Mouse (Mus musculus): ENCODE data around the gene Dpf3. TPM values are rescaled to one million over a fixed set of nuclear protein-coding genes. Genes with fewer than 3 reads are reported as not detected.

The Dpf3 gene
- polyA plus RNA-seq, 1 experiment from 2014 or later, result 6.1 TPM

DNA sequence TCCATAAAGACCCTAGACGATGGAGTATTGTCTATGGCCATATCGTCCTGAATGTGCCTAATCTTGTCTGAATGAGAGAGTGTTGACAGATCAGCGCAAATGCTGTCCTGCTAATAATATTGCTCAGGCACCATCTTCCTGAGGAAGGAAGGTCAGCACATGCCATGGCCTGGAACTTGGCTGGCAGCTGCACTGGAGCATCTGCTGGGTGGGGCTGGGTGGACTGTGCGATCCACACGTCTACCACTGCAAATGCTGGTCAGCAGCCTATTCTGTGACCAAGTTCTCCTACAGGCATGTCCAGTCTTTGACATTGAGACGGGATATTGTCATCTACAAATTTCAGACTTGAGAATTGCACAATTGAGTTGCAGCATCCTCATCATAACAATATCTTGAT, 257.8 kb downstream of the Dpf3 start:
- DNase-seq (ENCODE audit: low spot score) (peak; percentile 20), ATAC-seq (ENCODE audit: low read depth) (no peak)
- H3K9me3 ChIP-seq (ENCODE audit: control insufficient read depth, low read length), result peaks cover 5% of the 10 kb centered on the region; the same call in 1 of the 2 replicates
- H3K4me3 ChIP-seq (ENCODE audit: low read depth, low read length), result no peak overlapping the region
- WGBS, result 81% methylated on average over 6 of the region's 6 CpGs
- no peak overlapping the region for H3K27ac ChIP-seq (replicated peaks; ENCODE audit: low read depth, low read length)
- no peaks in the 10 kb centered on the region for H3K36me3 ChIP-seq (ENCODE audit: control insufficient read depth, insufficient read depth, low read length)
- H3K27me3 ChIP-seq (replicated peaks; ENCODE audit: control insufficient read depth, insufficient read depth, low read length), result no peaks in the 10 kb centered on the region
- H3K4me2 ChIP-seq (ENCODE audit: low read depth, low read length), result no peak overlapping the region
- no peak overlapping the region for H3K9ac ChIP-seq (ENCODE audit: low read depth, low read length)
- no peaks in the 10 kb centered on the region; the same call in 1 of the 2 replicates for H3K4me1 ChIP-seq (ENCODE audit: control insufficient read depth, insufficient read depth, low read length)

DNA sequence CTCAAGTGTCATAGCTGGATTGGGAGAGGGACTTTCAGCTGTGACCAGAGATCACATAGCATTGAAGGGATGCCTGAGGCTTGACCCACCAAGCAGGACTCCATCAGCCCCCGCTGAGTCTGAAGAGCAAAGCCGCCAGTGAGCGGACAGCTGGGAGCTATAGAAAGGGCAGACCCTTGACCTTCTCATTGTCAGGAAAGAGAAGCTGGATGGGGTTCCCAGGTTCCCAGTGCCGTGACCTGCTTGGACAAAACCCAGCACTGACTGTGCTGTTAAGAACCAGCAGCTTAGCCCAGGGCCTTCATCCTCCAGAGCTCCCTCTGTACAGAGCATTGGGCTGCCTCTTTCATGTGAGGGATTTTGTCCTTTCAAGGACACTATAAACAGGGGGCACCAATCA, 260.5 kb downstream of the Dpf3 start:
- no peak overlapping the region for H3K27ac ChIP-seq (replicated peaks; ENCODE audit: low read depth, low read length)
- ATAC-seq (ENCODE audit: low read depth) (no peak), DNase-seq (ENCODE audit: low spot score) (no peak)
- WGBS, result 54% methylated on average over 4 of the region's 4 CpGs
- no peaks in the 10 kb centered on the region for H3K36me3 ChIP-seq (ENCODE audit: control insufficient read depth, insufficient read depth, low read length)
- no peak overlapping the region for H3K4me3 ChIP-seq (ENCODE audit: low read depth, low read length)
- H3K9ac ChIP-seq (ENCODE audit: low read depth, low read length), result no peak overlapping the region
- no peaks in the 10 kb centered on the region for H3K27me3 ChIP-seq (replicated peaks; ENCODE audit: control insufficient read depth, insufficient read depth, low read length)
- H3K4me2 ChIP-seq (ENCODE audit: low read depth, low read length), result no peak overlapping the region
- H3K4me1 ChIP-seq (ENCODE audit: control insufficient read depth, insufficient read depth, low read length), result no peaks in the 10 kb centered on the region
- H3K9me3 ChIP-seq (ENCODE audit: control insufficient read depth, low read length), result peaks cover 5% of the 10 kb centered on the region; the same call in 1 of the 2 replicates

DNA sequence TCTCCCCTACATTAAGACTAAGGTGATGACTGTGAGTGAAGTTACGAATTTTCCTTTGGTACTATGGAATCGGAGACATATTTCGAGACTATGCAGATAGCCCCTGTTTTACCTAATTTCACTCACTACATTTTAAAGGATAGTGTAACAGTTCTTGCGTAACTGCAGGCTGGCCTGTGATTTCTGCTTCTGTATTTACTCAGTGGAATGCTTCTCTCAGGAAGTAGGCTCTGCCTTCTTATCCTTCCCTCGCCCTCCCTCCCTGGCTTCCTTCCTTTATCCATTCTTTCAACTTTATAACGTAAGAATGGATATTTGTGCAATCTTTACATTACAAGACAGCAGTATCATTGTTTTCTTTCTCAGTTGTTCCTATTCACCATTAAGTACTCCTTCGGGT, 266.6 kb downstream of the Dpf3 start:
- Histone ChIP-seq H3K27ac (replicated peaks; ENCODE audit: low read depth, low read length) (no peak overlapping the region), H3K4me2 (ENCODE audit: low read depth, low read length) (no peak overlapping the region), H3K9ac (ENCODE audit: low read depth, low read length) (no peak overlapping the region), H3K9me3 (ENCODE audit: control insufficient read depth, low read length) (no peaks in the 10 kb centered on the region), H3K4me1 (ENCODE audit: control insufficient read depth, insufficient read depth, low read length) (no peaks in the 10 kb centered on the region), H3K4me3 (ENCODE audit: low read depth, low read length) (no peak overlapping the region), H3K27me3 (replicated peaks; ENCODE audit: control insufficient read depth, insufficient read depth, low read length) (no peaks in the 10 kb centered on the region), H3K36me3 (ENCODE audit: control insufficient read depth, insufficient read depth, low read length) (no peaks in the 10 kb centered on the region)
- DNase-seq (ENCODE audit: low spot score) (no peak), ATAC-seq (ENCODE audit: low read depth) (no peak)
- 67% methylated on average over 7 of the region's 7 CpGs for WGBS

DNA sequence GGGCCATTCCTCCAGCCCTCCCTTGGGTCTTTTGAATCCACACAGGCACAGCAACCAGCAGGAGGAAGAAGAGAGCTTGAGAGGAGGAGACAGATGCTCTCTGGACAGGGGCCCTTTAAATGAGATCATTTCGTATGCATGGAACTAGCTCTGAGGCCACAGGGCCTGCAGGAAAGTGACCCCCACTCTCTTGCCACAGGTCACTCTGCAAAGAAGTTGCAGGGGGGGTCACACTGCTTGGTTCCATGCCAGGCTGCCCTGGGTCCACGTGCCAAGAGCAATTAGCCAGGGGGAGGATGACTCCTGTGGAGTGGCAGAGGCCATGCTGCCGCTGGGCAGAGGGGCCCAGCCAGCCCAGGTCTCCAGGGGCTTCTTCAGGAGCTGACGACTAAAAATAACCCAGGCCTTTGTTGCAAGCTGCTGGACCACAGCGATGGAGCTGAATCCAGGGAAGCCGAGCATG, 273.6 kb downstream of the Dpf3 start:
- Histone ChIP-seq H3K27ac (replicated peaks; ENCODE audit: low read depth, low read length) (no peak overlapping the region), H3K4me3 (ENCODE audit: low read depth, low read length) (no peak overlapping the region), H3K36me3 (ENCODE audit: control insufficient read depth, insufficient read depth, low read length) (no peaks in the 10 kb centered on the region), H3K9me3 (ENCODE audit: control insufficient read depth, low read length) (no peaks in the 10 kb centered on the region), H3K4me1 (ENCODE audit: control insufficient read depth, insufficient read depth, low read length) (peaks cover 19% of the 10 kb centered on the region; the same call in 1 of the 2 replicates), H3K4me2 (ENCODE audit: low read depth, low read length) (no peak overlapping the region), H3K9ac (ENCODE audit: low read depth, low read length) (no peak overlapping the region), H3K27me3 (replicated peaks; ENCODE audit: control insufficient read depth, insufficient read depth, low read length) (no peaks in the 10 kb centered on the region)
- 21% methylated on average over 6 of the region's 6 CpGs for WGBS
- peak; percentile 39 for DNase-seq (ENCODE audit: low spot score)
- peak; percentile 71; the same call in 1 of the 2 replicates for ATAC-seq (ENCODE audit: low read depth)

DNA sequence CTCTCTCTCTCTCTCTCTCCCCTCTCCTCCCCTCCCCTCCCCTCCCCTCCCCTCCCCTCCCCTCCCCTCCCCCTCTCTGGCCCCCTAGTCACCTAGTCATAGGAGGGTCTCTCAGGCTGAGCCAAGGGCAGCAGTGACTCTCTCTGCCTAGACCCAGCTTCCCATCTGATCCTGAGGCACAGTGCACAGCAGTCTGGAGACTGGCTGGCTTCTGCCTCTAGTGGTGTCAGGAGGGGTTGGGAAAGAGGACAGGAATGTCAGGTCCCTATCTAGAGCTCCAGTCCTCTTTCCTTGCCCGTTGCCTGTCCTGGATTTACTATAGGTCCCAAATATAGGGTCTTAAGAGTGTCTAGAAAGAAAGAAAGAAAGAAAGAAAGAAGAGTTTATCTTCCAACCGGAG, 275.5 kb downstream of the Dpf3 start:
- Histone ChIP-seq H3K9me3 (ENCODE audit: control insufficient read depth, low read length) (no peaks in the 10 kb centered on the region), H3K4me2 (ENCODE audit: low read depth, low read length) (no peak overlapping the region), H3K27me3 (replicated peaks; ENCODE audit: control insufficient read depth, insufficient read depth, low read length) (no peaks in the 10 kb centered on the region), H3K36me3 (ENCODE audit: control insufficient read depth, insufficient read depth, low read length) (no peaks in the 10 kb centered on the region), H3K27ac (replicated peaks; ENCODE audit: low read depth, low read length) (no peak overlapping the region), H3K4me1 (ENCODE audit: control insufficient read depth, insufficient read depth, low read length) (peaks cover 19% of the 10 kb centered on the region; the same call in 1 of the 2 replicates), H3K4me3 (ENCODE audit: low read depth, low read length) (no peak overlapping the region), H3K9ac (ENCODE audit: low read depth, low read length) (no peak overlapping the region)
- 84% methylated on average over 2 of the region's 2 CpGs for WGBS
- no peak for ATAC-seq (ENCODE audit: low read depth)
- DNase-seq (ENCODE audit: low spot score), result no peak

DNA sequence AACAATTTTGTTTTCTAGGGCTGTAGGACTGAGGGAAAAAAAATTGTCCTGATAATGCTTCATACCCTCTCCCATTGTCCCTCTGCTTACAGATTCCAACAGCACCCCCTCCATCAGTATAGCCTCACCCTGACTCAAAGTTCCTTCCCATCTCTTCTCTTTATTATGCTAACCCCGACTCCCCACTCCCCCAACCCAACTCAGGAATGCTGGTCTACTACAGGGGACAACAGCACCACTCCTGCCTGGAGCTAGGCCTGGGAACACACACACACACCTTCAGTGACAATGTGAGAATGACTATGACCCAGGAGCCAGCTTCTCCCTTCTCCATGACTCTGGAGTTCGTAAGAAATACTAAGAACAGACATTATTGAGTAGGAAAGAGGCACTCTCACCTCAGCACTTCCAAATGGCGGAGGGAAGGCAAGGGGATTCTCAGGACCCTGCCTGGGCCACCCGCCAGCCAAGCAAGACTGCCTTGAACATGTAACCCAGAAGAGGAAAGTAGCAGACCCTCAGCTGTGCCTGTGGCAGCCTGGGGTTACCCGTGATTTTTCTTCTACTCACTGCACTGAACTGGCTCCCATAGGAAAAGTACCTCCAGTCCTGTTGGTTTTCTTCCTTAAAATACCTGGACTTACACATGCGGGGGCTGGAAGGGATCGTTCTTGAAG, 276.2 kb downstream of the Dpf3 start:
- Histone ChIP-seq H3K27ac (replicated peaks; ENCODE audit: low read depth, low read length) (no peak overlapping the region), H3K9ac (ENCODE audit: low read depth, low read length) (no peak overlapping the region), H3K4me3 (ENCODE audit: low read depth, low read length) (no peak overlapping the region), H3K4me2 (ENCODE audit: low read depth, low read length) (no peak overlapping the region), H3K36me3 (ENCODE audit: control insufficient read depth, insufficient read depth, low read length) (no peaks in the 10 kb centered on the region), H3K4me1 (ENCODE audit: control insufficient read depth, insufficient read depth, low read length) (peaks cover 19% of the 10 kb centered on the region; the same call in 1 of the 2 replicates), H3K9me3 (ENCODE audit: control insufficient read depth, low read length) (no peaks in the 10 kb centered on the region), H3K27me3 (replicated peaks; ENCODE audit: control insufficient read depth, insufficient read depth, low read length) (no peaks in the 10 kb centered on the region)
- WGBS, result 76% methylated on average over 7 of the region's 7 CpGs
- DNase-seq (ENCODE audit: low spot score), result no peak
- no peak for ATAC-seq (ENCODE audit: low read depth)

DNA sequence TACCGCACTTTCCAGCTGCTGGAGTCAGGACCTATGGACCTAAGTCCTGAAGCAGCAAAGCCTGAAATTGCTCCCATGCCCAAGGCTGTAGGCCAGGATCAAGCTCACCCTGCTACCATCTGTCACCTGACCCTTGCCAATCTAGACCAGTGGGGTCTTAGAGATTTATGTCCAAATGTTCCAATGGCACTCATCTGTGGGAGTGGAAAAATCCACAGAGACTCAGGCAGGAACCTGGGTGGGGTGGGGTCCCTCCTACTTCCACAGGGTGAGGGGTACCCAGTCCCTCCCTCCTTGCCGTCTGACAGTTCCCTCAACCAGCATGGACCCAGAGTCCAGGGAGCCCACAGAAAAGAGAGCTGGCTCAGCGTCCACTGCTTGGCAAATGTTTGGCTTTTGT, 276.8 kb downstream of the Dpf3 start:
- Histone ChIP-seq H3K4me1 (ENCODE audit: control insufficient read depth, insufficient read depth, low read length) (peaks cover 19% of the 10 kb centered on the region; the same call in 1 of the 2 replicates), H3K36me3 (ENCODE audit: control insufficient read depth, insufficient read depth, low read length) (no peaks in the 10 kb centered on the region), H3K9me3 (ENCODE audit: control insufficient read depth, low read length) (no peaks in the 10 kb centered on the region), H3K9ac (ENCODE audit: low read depth, low read length) (no peak overlapping the region), H3K27me3 (replicated peaks; ENCODE audit: control insufficient read depth, insufficient read depth, low read length) (no peaks in the 10 kb centered on the region), H3K27ac (replicated peaks; ENCODE audit: low read depth, low read length) (no peak overlapping the region), H3K4me2 (ENCODE audit: low read depth, low read length) (no peak overlapping the region), H3K4me3 (ENCODE audit: low read depth, low read length) (no peak overlapping the region)
- DNase-seq (ENCODE audit: low spot score), result no peak
- 73% methylated on average over 3 of the region's 3 CpGs for WGBS
- ATAC-seq (ENCODE audit: low read depth), result no peak

DNA sequence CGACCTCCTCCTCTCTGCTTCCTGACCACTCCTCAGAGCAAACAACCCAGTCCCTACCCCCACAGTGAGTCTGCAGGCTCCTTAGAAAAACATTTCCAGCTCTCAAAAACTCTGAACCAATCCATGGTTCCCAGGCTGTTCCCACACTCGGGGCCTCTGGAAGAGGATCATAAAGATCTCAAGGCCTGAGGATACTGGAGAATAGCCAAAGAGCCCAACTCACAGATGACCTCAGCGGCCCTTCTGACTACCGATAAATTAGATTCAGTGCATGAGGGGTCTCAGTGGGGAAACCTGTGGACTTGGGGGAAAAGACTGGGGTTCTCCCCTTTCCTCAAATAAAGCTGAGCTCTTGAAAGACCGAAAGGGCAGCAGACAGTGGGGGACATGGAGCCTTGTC, 277.2 kb downstream of the Dpf3 start:
- H3K4me2 ChIP-seq (ENCODE audit: low read depth, low read length), result no peak overlapping the region
- WGBS, result 48% methylated on average over 5 of the region's 5 CpGs
- ATAC-seq (ENCODE audit: low read depth) (no peak), DNase-seq (ENCODE audit: low spot score) (peak; percentile 23)
- no peak overlapping the region for H3K27ac ChIP-seq (replicated peaks; ENCODE audit: low read depth, low read length)
- no peak overlapping the region for H3K9ac ChIP-seq (ENCODE audit: low read depth, low read length)
- H3K9me3 ChIP-seq (ENCODE audit: control insufficient read depth, low read length), result no peaks in the 10 kb centered on the region
- H3K4me3 ChIP-seq (ENCODE audit: low read depth, low read length), result no peak overlapping the region
- no peaks in the 10 kb centered on the region for H3K36me3 ChIP-seq (ENCODE audit: control insufficient read depth, insufficient read depth, low read length)
- H3K27me3 ChIP-seq (replicated peaks; ENCODE audit: control insufficient read depth, insufficient read depth, low read length), result no peaks in the 10 kb centered on the region
- H3K4me1 ChIP-seq (ENCODE audit: control insufficient read depth, insufficient read depth, low read length), result peaks cover 19% of the 10 kb centered on the region; the same call in 1 of the 2 replicates

DNA sequence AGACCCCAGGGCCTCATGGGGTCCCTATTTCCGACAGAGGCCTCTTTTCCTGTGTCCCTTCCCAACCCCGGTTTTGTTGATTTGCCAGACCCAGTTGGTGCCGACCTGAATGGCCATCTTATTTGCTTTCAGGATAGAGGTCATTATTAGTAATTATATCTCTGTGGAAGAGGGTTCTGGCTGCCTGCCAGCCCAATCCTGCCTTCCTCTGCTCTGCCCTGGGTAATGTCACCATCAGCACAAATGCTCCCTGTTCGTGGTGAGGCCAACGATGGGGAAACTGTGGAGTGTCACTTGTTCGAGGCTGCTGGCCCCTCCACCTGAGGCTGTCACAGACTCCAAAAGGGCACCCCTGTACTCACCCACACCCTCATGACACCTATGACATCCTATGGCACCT, 278.1 kb downstream of the Dpf3 start:
- Histone ChIP-seq H3K9me3 (ENCODE audit: control insufficient read depth, low read length) (no peaks in the 10 kb centered on the region), H3K4me1 (ENCODE audit: control insufficient read depth, insufficient read depth, low read length) (peaks cover 19% of the 10 kb centered on the region; the same call in 1 of the 2 replicates), H3K4me3 (ENCODE audit: low read depth, low read length) (no peak overlapping the region), H3K27ac (replicated peaks; ENCODE audit: low read depth, low read length) (no peak overlapping the region), H3K9ac (ENCODE audit: low read depth, low read length) (no peak overlapping the region), H3K36me3 (ENCODE audit: control insufficient read depth, insufficient read depth, low read length) (no peaks in the 10 kb centered on the region), H3K27me3 (replicated peaks; ENCODE audit: control insufficient read depth, insufficient read depth, low read length) (no peaks in the 10 kb centered on the region), H3K4me2 (ENCODE audit: low read depth, low read length) (no peak overlapping the region)
- ATAC-seq (ENCODE audit: low read depth) (no peak), DNase-seq (ENCODE audit: low spot score) (peak; percentile 27)
- 27% methylated on average over 6 of the region's 6 CpGs for WGBS

Data from embryonic facial prominence, embryonic 14.5 days (tissue).